Mouse (Mus musculus) liver, adult 2 months (tissue): ENCODE results near the gene Clec10a.

Experiments used
- CTCF ChIP-seq: fragments of 200-500 bp; IDR thresholded peaks from 2 replicates; pipeline ENCODE4 v1.5.1; 2011; ENCODE audit warnings: low read depth, low read length, control low read depth
- POLR2A ChIP-seq: fragments of 200-500 bp; IDR thresholded peaks from 2 replicates; pipeline ENCODE4 v1.6.1; 2011; ENCODE audit warnings: low read length, control low read depth; ENCODE audit not compliant: insufficient read depth; ENCODE audit errors: extremely low read depth

GRCm38 (mm10) chr11:70212896-70213295, 56.9 kb downstream of the Clec10a start:
- no peak for TF ChIP-seq POLR2A
- peak; percentile 64 for TF ChIP-seq CTCF
